Mouse (Mus musculus): ENCODE data around the gene Fam118b. TPM values are rescaled to one million over a fixed set of nuclear protein-coding genes. Genes with fewer than 3 reads are reported as not detected.
A peak's percentile ranks its signal among the peaks of the same experiment; 100 is the strongest.

The Fam118b gene
- polyA plus RNA-seq, 1 experiment from 2014 or later, result 82.2 TPM

DNA sequence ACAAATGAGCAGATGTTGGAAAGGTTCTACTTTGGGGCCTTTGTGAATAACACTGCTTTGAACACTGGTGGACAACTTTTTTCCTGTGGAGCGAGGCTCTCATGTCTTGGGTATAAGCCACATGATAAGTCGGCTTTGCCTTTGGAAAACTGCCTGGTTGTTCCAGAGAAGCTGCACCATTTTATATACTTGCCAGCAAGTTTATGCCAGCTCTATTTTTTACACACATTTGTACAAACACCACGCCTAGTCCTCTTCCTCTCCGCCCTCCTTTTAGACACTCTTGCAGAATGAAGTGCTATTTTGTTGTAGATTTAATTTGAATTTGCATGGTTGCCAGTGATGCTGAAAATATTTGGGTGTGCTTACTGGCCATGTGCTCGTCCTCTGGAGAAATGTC, 25.9 kb upstream of the Fam118b start:
- Histone ChIP-seq H3K4me2 (no peak overlapping the region), H3K9me3 (ENCODE audit: control insufficient read depth, low read length) (no peaks in the 10 kb centered on the region), H3K4me3 (ENCODE audit: low read depth, low read length) (no peak overlapping the region), H3K36me3 (ENCODE audit: control insufficient read depth, insufficient read depth, low read length) (no peaks in the 10 kb centered on the region), H3K27ac (ENCODE audit: low read depth, low read length) (no peak overlapping the region), H3K27me3 (ENCODE audit: control insufficient read depth, insufficient read depth, low read length) (peaks cover 5% of the 10 kb centered on the region; the same call in 1 of the 2 replicates), H3K9ac (ENCODE audit: low read length) (no peak overlapping the region), H3K4me1 (ENCODE audit: control insufficient read depth, insufficient read depth, low read length) (no peaks in the 10 kb centered on the region; the same call in 1 of the 2 replicates)
- no peak for DNase-seq (ENCODE audit: low spot score, missing footprints)
- no peak for ATAC-seq (ENCODE audit: low FRiP score)
- 86% methylated on average over 5 of the region's 5 CpGs for WGBS

DNA sequence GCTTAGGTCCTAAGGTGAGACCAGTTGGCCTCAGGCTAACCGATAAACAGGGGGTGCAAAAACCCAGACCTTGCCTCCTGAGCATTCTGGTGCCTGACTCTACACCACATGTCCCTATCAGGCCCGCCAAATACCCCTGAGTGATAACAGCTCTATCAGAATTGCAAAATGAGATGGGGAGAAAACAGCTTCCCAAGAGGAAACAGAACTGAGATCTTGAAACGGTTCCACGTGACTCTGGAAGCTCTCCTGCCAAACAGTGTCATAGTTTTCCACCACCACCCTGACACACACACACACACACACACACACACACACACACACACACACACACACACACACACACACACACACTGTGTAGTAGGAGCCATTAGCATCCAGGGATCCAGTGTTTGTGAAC, 23.3 kb upstream of the Fam118b start:
- Histone ChIP-seq H3K36me3 (ENCODE audit: control insufficient read depth, insufficient read depth, low read length) (no peaks in the 10 kb centered on the region), H3K9ac (ENCODE audit: low read length) (no peak overlapping the region), H3K4me2 (no peak overlapping the region), H3K9me3 (ENCODE audit: control insufficient read depth, low read length) (no peaks in the 10 kb centered on the region), H3K27me3 (ENCODE audit: control insufficient read depth, insufficient read depth, low read length) (peaks cover 5% of the 10 kb centered on the region; the same call in 1 of the 2 replicates), H3K4me1 (ENCODE audit: control insufficient read depth, insufficient read depth, low read length) (no peaks in the 10 kb centered on the region; the same call in 1 of the 2 replicates), H3K4me3 (ENCODE audit: low read depth, low read length) (no peak overlapping the region), H3K27ac (ENCODE audit: low read depth, low read length) (no peak overlapping the region)
- 85% methylated on average over 4 of the region's 4 CpGs for WGBS
- ATAC-seq (ENCODE audit: low FRiP score), result no peak
- DNase-seq (ENCODE audit: low spot score, missing footprints), result no peak

DNA sequence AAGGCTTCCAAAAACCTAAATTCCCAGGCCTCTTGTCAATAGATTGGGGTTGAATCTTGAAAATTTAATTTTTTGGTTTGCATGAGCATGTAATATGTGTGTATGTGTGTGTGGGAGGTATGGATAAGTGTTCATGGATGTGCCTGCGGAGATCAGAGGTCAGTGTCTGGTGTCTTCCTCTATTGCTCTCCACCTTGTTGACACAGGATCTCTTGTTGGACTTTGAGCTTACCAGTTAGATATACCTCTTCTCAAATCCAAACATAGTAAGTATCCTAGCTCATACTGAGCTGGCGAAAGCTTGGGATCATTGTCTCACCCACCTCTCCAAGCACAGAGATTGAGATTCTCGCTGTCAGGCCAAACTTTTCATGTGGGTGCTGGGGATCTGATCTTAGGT, 22.8 kb upstream of the Fam118b start:
- no peak; the same call in 1 of the 2 replicates for ATAC-seq (ENCODE audit: low FRiP score)
- 86% methylated on average over 3 of the region's 3 CpGs for WGBS
- Histone ChIP-seq H3K36me3 (ENCODE audit: control insufficient read depth, insufficient read depth, low read length) (no peaks in the 10 kb centered on the region), H3K9ac (ENCODE audit: low read length) (no peak overlapping the region), H3K27me3 (ENCODE audit: control insufficient read depth, insufficient read depth, low read length) (peaks cover 5% of the 10 kb centered on the region; the same call in 1 of the 2 replicates), H3K4me1 (ENCODE audit: control insufficient read depth, insufficient read depth, low read length) (no peaks in the 10 kb centered on the region; the same call in 1 of the 2 replicates), H3K27ac (ENCODE audit: low read depth, low read length) (no peak overlapping the region), H3K4me2 (no peak overlapping the region), H3K9me3 (ENCODE audit: control insufficient read depth, low read length) (no peaks in the 10 kb centered on the region), H3K4me3 (ENCODE audit: low read depth, low read length) (no peak overlapping the region)
- no peak for DNase-seq (ENCODE audit: low spot score, missing footprints)

DNA sequence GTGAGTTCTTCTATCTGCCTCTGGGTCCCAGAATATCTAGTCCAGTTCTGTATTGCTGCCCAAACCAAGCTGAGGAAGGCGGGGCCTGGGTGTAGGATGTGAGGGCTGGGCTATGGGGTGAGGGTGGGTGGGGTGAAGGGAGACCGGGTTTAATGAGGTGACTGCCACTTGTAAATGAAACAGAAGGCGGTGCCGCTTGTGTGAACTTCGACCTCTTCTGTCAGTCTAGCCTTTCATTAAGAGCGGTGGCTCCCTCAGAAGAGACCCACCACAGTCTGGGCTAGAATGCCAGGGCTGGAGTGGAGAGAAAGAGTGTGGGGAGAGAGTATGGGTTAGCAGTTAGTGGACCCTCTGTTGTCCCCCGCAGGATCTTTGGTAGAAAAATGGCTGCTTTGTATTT, 22.4 kb upstream of the Fam118b start:
- peak; percentile 77 for ATAC-seq (ENCODE audit: low FRiP score)
- H3K9ac ChIP-seq (ENCODE audit: low read length), result no peak overlapping the region
- H3K27ac ChIP-seq (ENCODE audit: low read depth, low read length), result no peak overlapping the region
- no peak overlapping the region for H3K4me3 ChIP-seq (ENCODE audit: low read depth, low read length)
- no peaks in the 10 kb centered on the region; the same call in 1 of the 2 replicates for H3K4me1 ChIP-seq (ENCODE audit: control insufficient read depth, insufficient read depth, low read length)
- no peak overlapping the region for H3K4me2 ChIP-seq
- H3K36me3 ChIP-seq (ENCODE audit: control insufficient read depth, insufficient read depth, low read length), result no peaks in the 10 kb centered on the region
- H3K27me3 ChIP-seq (ENCODE audit: control insufficient read depth, insufficient read depth, low read length), result peaks cover 5% of the 10 kb centered on the region; the same call in 1 of the 2 replicates
- 13% methylated on average over 7 of the region's 7 CpGs for WGBS
- no peak for DNase-seq (ENCODE audit: low spot score, missing footprints)
- no peaks in the 10 kb centered on the region for H3K9me3 ChIP-seq (ENCODE audit: control insufficient read depth, low read length)

DNA sequence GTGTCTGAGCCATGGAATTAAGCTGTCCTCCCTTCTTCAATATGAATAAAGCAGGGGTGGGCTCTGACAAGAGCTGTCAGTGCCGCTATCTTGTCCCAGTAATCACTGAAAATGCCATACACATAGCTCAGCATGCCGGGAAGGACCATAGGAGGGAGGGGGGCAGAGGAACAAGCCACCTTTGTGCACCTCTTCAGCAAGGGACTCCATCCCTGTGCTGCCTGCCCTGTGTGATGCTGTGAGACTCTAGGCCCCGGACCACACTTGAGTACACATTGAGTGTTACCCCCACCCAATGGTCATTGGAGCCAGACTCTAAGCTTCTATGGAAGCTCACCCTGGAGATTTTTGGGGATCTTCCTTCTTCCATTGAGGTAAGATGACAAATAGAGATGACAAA, 18.7 kb upstream of the Fam118b start:
- Histone ChIP-seq H3K9me3 (ENCODE audit: control insufficient read depth, low read length) (no peaks in the 10 kb centered on the region), H3K27ac (ENCODE audit: low read depth, low read length) (no peak overlapping the region), H3K4me3 (ENCODE audit: low read depth, low read length) (no peak overlapping the region), H3K4me1 (ENCODE audit: control insufficient read depth, insufficient read depth, low read length) (no peaks in the 10 kb centered on the region; the same call in 1 of the 2 replicates), H3K4me2 (no peak overlapping the region), H3K9ac (ENCODE audit: low read length) (no peak overlapping the region), H3K36me3 (ENCODE audit: control insufficient read depth, insufficient read depth, low read length) (no peaks in the 10 kb centered on the region), H3K27me3 (ENCODE audit: control insufficient read depth, insufficient read depth, low read length) (peaks cover 3% of the 10 kb centered on the region; the same call in 1 of the 2 replicates)
- ATAC-seq (ENCODE audit: low FRiP score) (no peak), DNase-seq (ENCODE audit: low spot score, missing footprints) (no peak)
- WGBS, result 72% methylated on average over 3 of the region's 3 CpGs

DNA sequence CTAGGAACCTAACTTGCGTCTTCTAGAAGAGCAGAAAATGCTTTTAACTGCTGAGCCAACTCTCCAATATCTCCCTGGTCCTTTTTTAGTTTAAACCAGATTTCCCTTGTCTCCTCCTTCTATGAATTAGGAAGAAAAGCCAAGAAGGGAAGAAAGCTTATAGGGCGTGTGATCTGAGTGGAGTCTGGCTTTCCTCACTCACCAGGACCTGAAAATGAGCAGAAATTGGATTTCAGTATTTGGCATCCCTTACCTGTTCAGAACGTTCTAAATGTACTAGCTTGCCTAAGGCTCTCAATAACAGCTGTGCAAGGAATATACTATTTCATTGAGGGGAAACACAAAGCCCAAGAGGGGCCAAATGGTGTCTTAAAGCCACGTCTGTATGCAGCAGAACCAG, 16.7 kb upstream of the Fam118b start:
- H3K4me2 ChIP-seq, result no peak overlapping the region
- H3K27me3 ChIP-seq (ENCODE audit: control insufficient read depth, insufficient read depth, low read length), result no peaks in the 10 kb centered on the region; the same call in 1 of the 2 replicates
- H3K4me1 ChIP-seq (ENCODE audit: control insufficient read depth, insufficient read depth, low read length), result no peaks in the 10 kb centered on the region
- no peaks in the 10 kb centered on the region for H3K9me3 ChIP-seq (ENCODE audit: control insufficient read depth, low read length)
- no peak overlapping the region for H3K27ac ChIP-seq (ENCODE audit: low read depth, low read length)
- H3K4me3 ChIP-seq (ENCODE audit: low read depth, low read length), result no peak overlapping the region
- H3K36me3 ChIP-seq (ENCODE audit: control insufficient read depth, insufficient read depth, low read length), result no peaks in the 10 kb centered on the region
- no peak overlapping the region for H3K9ac ChIP-seq (ENCODE audit: low read length)
- WGBS, result 88% methylated on average over 4 of the region's 4 CpGs
- DNase-seq (ENCODE audit: low spot score, missing footprints) (no peak), ATAC-seq (ENCODE audit: low FRiP score) (no peak)

DNA sequence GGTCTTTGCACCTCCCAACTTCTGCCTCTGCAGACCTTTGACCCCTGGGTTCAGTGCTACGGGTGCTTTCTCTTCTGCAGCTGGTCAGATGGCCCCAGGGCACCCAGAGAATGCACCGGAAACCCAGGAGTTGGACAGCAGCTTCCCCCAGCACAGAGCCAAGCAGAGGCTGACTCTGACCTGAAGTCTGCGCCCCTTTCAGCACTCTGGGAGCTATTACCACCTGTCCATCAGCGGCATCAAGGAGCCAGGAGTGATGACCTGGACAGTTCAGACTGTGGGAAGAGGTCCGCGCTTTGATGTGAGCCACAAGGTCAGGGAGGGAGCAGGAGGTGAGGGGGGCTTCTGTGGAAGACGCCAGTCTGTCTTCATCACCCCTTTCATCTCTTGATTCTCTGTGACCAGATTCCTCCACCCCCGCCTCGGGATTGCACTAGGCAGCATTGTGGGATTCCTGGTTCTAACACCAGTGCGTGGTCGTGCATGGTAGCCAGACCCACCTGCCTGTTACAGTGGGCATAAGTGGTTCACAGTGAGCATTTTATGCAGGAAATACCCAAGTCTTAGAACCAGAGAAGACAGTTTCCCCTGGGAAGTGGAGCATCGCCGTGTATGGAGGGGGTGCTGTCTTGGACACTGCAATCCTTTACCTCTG, 15.9 kb upstream of the Fam118b start:
- H3K4me3 ChIP-seq (ENCODE audit: low read depth, low read length), result no peak overlapping the region
- WGBS, result 53% methylated on average over 13 of the region's 13 CpGs

DNA sequence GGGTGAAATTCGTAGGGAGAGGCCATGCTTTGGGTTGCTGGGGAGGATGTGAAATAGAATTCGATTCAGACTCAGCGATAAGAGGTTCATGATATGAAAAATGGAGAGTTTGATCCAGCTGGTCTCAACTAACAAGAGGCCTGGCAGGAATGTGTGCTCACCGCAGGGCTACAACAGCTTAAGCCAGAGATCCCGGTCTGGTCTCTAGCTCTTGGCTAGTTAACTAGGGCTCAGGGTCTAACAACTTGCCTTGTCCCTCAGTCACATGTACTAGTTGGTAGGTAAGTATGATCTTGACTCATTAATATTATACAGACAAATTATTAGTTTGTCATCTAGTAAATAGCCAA, 15.2 kb upstream of the Fam118b start:
- no peaks in the 10 kb centered on the region for H3K9me3 ChIP-seq (ENCODE audit: control insufficient read depth, low read length)
- 66% methylated on average over 5 of the region's 5 CpGs for WGBS
- no peaks in the 10 kb centered on the region; the same call in 1 of the 2 replicates for H3K27me3 ChIP-seq (ENCODE audit: control insufficient read depth, insufficient read depth, low read length)
- no peaks in the 10 kb centered on the region for H3K4me1 ChIP-seq (ENCODE audit: control insufficient read depth, insufficient read depth, low read length)
- H3K36me3 ChIP-seq (ENCODE audit: control insufficient read depth, insufficient read depth, low read length), result no peaks in the 10 kb centered on the region
- no peak overlapping the region for H3K27ac ChIP-seq (ENCODE audit: low read depth, low read length)
- ATAC-seq (ENCODE audit: low FRiP score) (peak; percentile 57), DNase-seq (ENCODE audit: low spot score, missing footprints) (peak; percentile 91)
- H3K4me3 ChIP-seq (ENCODE audit: low read depth, low read length), result no peak overlapping the region
- no peak overlapping the region for H3K9ac ChIP-seq (ENCODE audit: low read length)
- H3K4me2 ChIP-seq, result no peak overlapping the region

More for the DNA sequence above, 15.9 kb upstream of the Fam118b start:
- Histone ChIP-seq H3K4me1 (ENCODE audit: control insufficient read depth, insufficient read depth, low read length) (no peaks in the 10 kb centered on the region), H3K27me3 (ENCODE audit: control insufficient read depth, insufficient read depth, low read length) (no peaks in the 10 kb centered on the region; the same call in 1 of the 2 replicates), H3K36me3 (ENCODE audit: control insufficient read depth, insufficient read depth, low read length) (no peaks in the 10 kb centered on the region), H3K9me3 (ENCODE audit: control insufficient read depth, low read length) (no peaks in the 10 kb centered on the region), H3K9ac (ENCODE audit: low read length) (no peak overlapping the region), H3K27ac (ENCODE audit: low read depth, low read length) (no peak overlapping the region), H3K4me2 (no peak overlapping the region)
- DNase-seq (ENCODE audit: low spot score, missing footprints), result no peak
- peak; percentile 65 for ATAC-seq (ENCODE audit: low FRiP score)

DNA sequence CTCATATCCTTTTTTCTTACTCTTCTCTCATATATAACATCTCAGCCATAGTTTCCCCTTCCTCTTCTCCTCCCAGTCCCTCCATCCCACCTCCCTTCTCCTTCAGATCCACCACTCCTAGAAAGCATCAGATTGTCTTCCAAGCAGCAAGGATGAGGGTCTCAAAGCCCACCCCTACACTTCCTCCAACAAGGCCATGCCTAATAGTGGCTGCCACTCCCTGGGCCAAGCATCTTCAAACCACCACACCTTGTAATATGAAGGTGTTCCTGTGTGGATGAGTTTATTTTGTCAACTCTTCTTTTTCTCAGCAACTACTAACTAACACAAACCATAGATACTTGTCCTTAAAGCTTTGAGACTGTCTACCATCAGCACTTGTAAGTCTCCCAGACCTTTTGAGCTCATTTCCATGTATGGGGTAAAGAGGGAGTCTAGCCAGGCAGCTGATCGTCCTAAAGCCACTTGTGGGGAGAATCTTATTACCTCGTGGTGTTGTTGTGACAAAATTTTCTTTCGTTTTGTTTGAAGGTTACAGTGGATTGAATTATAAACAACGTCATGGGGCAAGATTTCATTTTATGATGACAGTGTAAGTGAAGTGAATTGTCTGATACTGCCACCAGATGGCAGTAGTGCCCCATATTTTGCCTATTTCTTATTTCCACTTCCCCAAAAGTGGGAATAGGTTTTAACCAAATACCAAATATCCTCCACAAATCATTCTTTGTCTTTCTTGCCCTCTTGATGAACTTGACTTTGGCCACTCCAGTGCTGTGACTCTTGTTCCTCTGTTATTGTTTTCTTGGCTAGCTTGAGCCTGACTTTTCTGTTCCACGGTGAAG, 14.6 kb upstream of the Fam118b start:
- ATAC-seq (ENCODE audit: low FRiP score), result 0 out of 2 replicates have a peak, but pooled peaks have one; percentile 26
- Histone ChIP-seq H3K36me3 (ENCODE audit: control insufficient read depth, insufficient read depth, low read length) (0 out of 2 replicates have a peak, but pooled peaks cover 2% of the 10 kb centered on the region), H3K4me3 (ENCODE audit: low read depth, low read length) (no peak overlapping the region), H3K9ac (ENCODE audit: low read length) (no peak overlapping the region), H3K4me2 (no peak overlapping the region), H3K9me3 (ENCODE audit: control insufficient read depth, low read length) (no peaks in the 10 kb centered on the region), H3K27me3 (ENCODE audit: control insufficient read depth, insufficient read depth, low read length) (no peaks in the 10 kb centered on the region), H3K27ac (ENCODE audit: low read depth, low read length) (no peak overlapping the region), H3K4me1 (ENCODE audit: control insufficient read depth, insufficient read depth, low read length) (no peaks in the 10 kb centered on the region)
- WGBS, result 21% methylated on average over 5 of the region's 5 CpGs
- peak; percentile 92 for DNase-seq (ENCODE audit: low spot score, missing footprints)
